18 mouse cellular contexts compared by ENCODE assay signal in the genomic region with DNA sequence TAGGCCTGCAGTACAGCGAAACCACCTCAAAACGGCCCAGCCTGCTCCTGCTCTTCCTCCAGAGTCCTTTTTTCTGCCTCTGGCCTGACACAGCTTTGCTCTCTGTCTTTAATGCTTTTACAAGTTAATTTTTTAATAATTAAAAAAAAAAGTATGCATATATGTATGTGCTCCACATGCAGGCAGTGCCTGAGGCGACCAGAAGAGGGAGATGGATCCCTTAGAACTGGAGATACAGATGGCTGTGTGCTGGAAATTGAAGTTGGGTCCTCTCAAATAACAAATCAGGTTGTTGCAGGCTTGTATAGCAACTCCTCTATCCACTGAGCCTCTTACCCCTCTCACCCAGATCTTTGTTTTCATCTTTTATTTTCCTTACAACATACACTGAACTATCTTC. TPM values are rescaled to one million over a fixed set of nuclear protein-coding genes. Genes with fewer than 3 reads are reported as not detected.
DNase-seq lines count a peak whose midpoint lies in the region; ATAC-seq and TF ChIP-seq lines count a peak whose summit lies in the region.
"Had no signal": no experiment of that assay in that cellular context is flagged by ENCODE, and none has a peak within 500 bp of the region (broad histone marks: within the 10 kb centered on the region; RNA-seq: fewer than 3 reads in every experiment).

No protein-coding gene starts in this region.

- no peaks in the 10 kb centered on the region for H3K9me3 ChIP-seq in liver, embryonic 12.5 days (replicated peaks)
- no peaks in the 10 kb centered on the region for H3K9me3 ChIP-seq in MEL (replicated peaks; ENCODE audit: insufficient read depth, low read length)
- H3K9me3 ChIP-seq: intestine, embryonic 15.5 days; limb, embryonic 10.5 days; midbrain, embryonic 12.5 days had no signal

- TF ChIP-seq POLR2A in cerebellum, adult 2 months (IDR thresholded peaks at IDR 0.05; ENCODE audit: borderline replicate concordance, insufficient read depth, low read length), result no peak
- no peak for TF ChIP-seq POLR2A in liver, adult 2 months (IDR thresholded peaks at IDR 0.05; ENCODE audit: extremely low read depth, insufficient read depth, low read length)
- no peak; a peak in 1 of 4 replicates for TF ChIP-seq POLR2A in MEL (IDR thresholded peaks at IDR 0.05; ENCODE audit: control insufficient read depth in 1 of 2, insufficient read depth in 1 of 2, low read depth in 1 of 2, low read length in 2 of 2, poor library complexity in 1 of 2)

- no peak overlapping the region for H3K27ac ChIP-seq in cerebellum, adult 2 months (ENCODE audit: insufficient read depth, low read length)
- no peak overlapping the region for H3K27ac ChIP-seq in liver, adult 2 months (replicated peaks; ENCODE audit: insufficient read depth, low read depth, low read length)
- no peak overlapping the region for H3K27ac ChIP-seq in liver, embryonic 12.5 days
- no peak overlapping the region for H3K27ac ChIP-seq in MEL (ENCODE audit: control insufficient read depth, low read depth, low read length)
- H3K27ac ChIP-seq: intestine, embryonic 15.5 days; limb, embryonic 10.5 days; midbrain, embryonic 12.5 days had no signal

- H3K4me1 ChIP-seq in cerebellum, adult 2 months (ENCODE audit: control insufficient read depth, insufficient read depth, low read length), result peaks cover 9% of the 10 kb centered on the region
- H3K4me1 ChIP-seq in liver, adult 2 months (ENCODE audit: control insufficient read depth, insufficient read depth, low read length), result peaks cover 17% of the 10 kb centered on the region
- H3K4me1 ChIP-seq in liver, embryonic 12.5 days, result peaks cover 65% of the 10 kb centered on the region
- peaks cover 7 to 36% of the 10 kb centered on the region in 2 experiments; a peak in 3 of 4 replicates for H3K4me1 ChIP-seq in MEL (ENCODE audit: control insufficient read depth in 1 of 2, insufficient read depth in 2 of 2, low read length in 2 of 2)

- no peak overlapping the region for H3K9ac ChIP-seq in liver, adult 2 months (ENCODE audit: low read depth, low read length)
- no peak overlapping the region for H3K9ac ChIP-seq in liver, embryonic 12.5 days
- H3K9ac ChIP-seq in MEL (ENCODE audit: control insufficient read depth, low read depth, low read length, poor library complexity, severe bottlenecking), result no peak overlapping the region
- H3K9ac ChIP-seq: intestine, embryonic 15.5 days; midbrain, embryonic 12.5 days had no signal

- TF ChIP-seq EP300 in MEL (IDR thresholded peaks at IDR 0.05; ENCODE audit: low read depth in 1 of 2, low read length in 2 of 2), result no peak

- H3K36me3 ChIP-seq in liver, adult 2 months (ENCODE audit: control insufficient read depth, insufficient read depth, low read length), result no peaks in the 10 kb centered on the region
- H3K36me3 ChIP-seq in liver, embryonic 12.5 days, result peaks cover 28% of the 10 kb centered on the region
- peaks cover 6 to 37% of the 10 kb centered on the region in 2 experiments for H3K36me3 ChIP-seq in MEL (ENCODE audit: control insufficient read depth in 1 of 2, insufficient read depth in 2 of 2, low read length in 2 of 2)

- peaks cover 18% of the 10 kb centered on the region; the same call in 1 of the 2 replicates for H3K79me2 ChIP-seq in liver, adult 2 months (ENCODE audit: control insufficient read depth, insufficient read depth, low read length)
- H3K79me2 ChIP-seq in MEL (ENCODE audit: control insufficient read depth, insufficient read depth, low read length, poor library complexity), result peaks cover 38% of the 10 kb centered on the region

- no peaks in the 10 kb centered on the region for H3K27me3 ChIP-seq in cerebellum, adult 2 months (ENCODE audit: control insufficient read depth, insufficient read depth, low read length)
- no peaks in the 10 kb centered on the region for H3K27me3 ChIP-seq in liver, adult 2 months (ENCODE audit: control insufficient read depth, insufficient read depth, low read length)
- no peaks in the 10 kb centered on the region for H3K27me3 ChIP-seq in liver, embryonic 12.5 days (replicated peaks)
- no peaks in the 10 kb centered on the region for H3K27me3 ChIP-seq in MEL (ENCODE audit: control insufficient read depth in 1 of 2, insufficient read depth in 2 of 2, low read length in 2 of 2)
- H3K27me3 ChIP-seq: intestine, embryonic 15.5 days; midbrain, embryonic 12.5 days had no signal

- TF ChIP-seq RAD21 in MEL (IDR thresholded peaks at IDR 0.05; ENCODE audit: low read depth, low read length), result peak; percentile 16

- TF ChIP-seq CTCF in cerebellum, adult 2 months (IDR thresholded peaks at IDR 0.05; ENCODE audit: borderline replicate concordance, insufficient read depth, low read depth, low read length), result no peak
- TF ChIP-seq CTCF in liver, adult 2 months (IDR thresholded peaks at IDR 0.05; ENCODE audit: low read depth, low read length), result peak; percentile 20; the same call in 1 of the 2 replicates
- TF ChIP-seq CTCF in MEL (IDR thresholded peaks at IDR 0.05 in 2 of 3, conservative IDR thresholded peaks at IDR 0.05 in 1 of 3; ENCODE audit: control insufficient read depth in 1 of 3, insufficient read depth in 1 of 3, low read depth in 2 of 3, low read length in 3 of 3, poor library complexity in 1 of 3, severe bottlenecking in 1 of 3), result peak; percentile 49 to 56 (median 51)

- WGBS in cerebellum, adult 2 months, result 95% methylated on average over 3 of the region's 3 CpGs
- WGBS in liver, adult 2 months, result 100% methylated on average over 3 of the region's 3 CpGs
- 95% methylated on average over 3 of the region's 3 CpGs for WGBS in liver, embryonic 12.5 days (ENCODE audit: insufficient replicate concordance)

- no peak for ATAC-seq in liver, embryonic 12.5 days
- ATAC-seq: intestine, embryonic 15.5 days had no signal

- no peak overlapping the region for H3K4me3 ChIP-seq in cerebellum, adult 2 months (replicated peaks; ENCODE audit: insufficient read depth, low read depth, low read length)
- no peak overlapping the region for H3K4me3 ChIP-seq in liver, adult 2 months (ENCODE audit: insufficient read depth, low read depth, low read length)
- no peak overlapping the region for H3K4me3 ChIP-seq in liver, embryonic 12.5 days
- no peak overlapping the region for H3K4me3 ChIP-seq in MEL (ENCODE audit: control insufficient read depth in 1 of 2, insufficient read depth in 1 of 2, low read depth in 2 of 2, low read length in 2 of 2)
- H3K4me3 ChIP-seq: intestine, embryonic 15.5 days; limb, embryonic 10.5 days; midbrain, embryonic 12.5 days had no signal

- peak; percentile 34 for DNase-seq in cerebellum, adult 9-10 months
- no peak for DNase-seq in cerebellum, adult 2 months
- DNase-seq in liver, adult 2 months (ENCODE audit: extremely low read depth, low read depth, low spot score), result no peak
- peak; percentile 70 for DNase-seq in MEL (ENCODE audit: low read depth, low spot score)
- peak; percentile 60 for DNase-seq in naive thymus-derived CD4-positive, alpha-beta T cell, adult 2 months (ENCODE audit: low read depth)
- no peak for DNase-seq in thymus, postnatal 4 days
- DNase-seq in yolk sac, embryonic 10.5 days (ENCODE audit: low spot score), result no peak
- DNase-seq: cerebellum, adult 11-12 months; heart, adult 11 months; layer of hippocampus, adult 9-11 months had no signal

- no peak overlapping the region for H3K4me2 ChIP-seq in liver, embryonic 12.5 days
- H3K4me2 ChIP-seq: intestine, embryonic 15.5 days; midbrain, embryonic 12.5 days had no signal

TF ChIP-seq in MEL, 35 proteins besides CTCF, POLR2A, EP300 and RAD21 (continues in another document):
- peak; percentile 12; the same call in 1 of the 2 replicates for TF ChIP-seq SMC3 (IDR thresholded peaks at IDR 0.05; ENCODE audit: low read depth, low read length)

RNA-seq across cellular contexts. Expression of gene Zfp672, which starts 3.4 kb away (rescaled TPM):
- polyA plus RNA-seq in cerebellum, adult 2 months (2012; rRNA removed), result 45.5 and 45.9 TPM in 2 replicates
- total RNA-seq in liver, adult 2 months (2014; rRNA removed), result 20.7 and 23.8 TPM in 2 replicates
- 14.9 and 18.6 TPM in 2 replicates for polyA plus RNA-seq in liver, adult 2 months (2012; rRNA removed)
- 50.1 and 50.4 TPM in 2 replicates for polyA plus RNA-seq in liver, embryonic 12.5 days (2016; fragmentation: Nextera tagmentation; extraction: Ambion mirVana)
- 27.2 and 39.5 TPM in 2 replicates for total RNA-seq in MEL (2012; rRNA removed)
- polyA plus RNA-seq in MEL (2012; ENCODE audit: insufficient read depth in 1 of 2, insufficient read length in 2 of 2, low read depth in 1 of 2, low replicate concordance in 2 of 2, missing spikeins in 1 of 2), result 10 to 100 TPM in 1 of 2 experiments, not detected in 1; 22.6 TPM

RNA-seq across cellular contexts. Expression of gene Sh3bp5l, which starts 3.7 kb away (rescaled TPM):
- polyA plus RNA-seq in cerebellum, adult 2 months (2012; rRNA removed), result 63.3 and 64.5 TPM in 2 replicates
- total RNA-seq in liver, adult 2 months (2014; rRNA removed), result 8.9 and 10.3 TPM in 2 replicates
- 15.8 and 19.6 TPM in 2 replicates for polyA plus RNA-seq in liver, adult 2 months (2012; rRNA removed)
- polyA plus RNA-seq in liver, embryonic 12.5 days (2016; fragmentation: Nextera tagmentation; extraction: Ambion mirVana), result 19.8 and 19.9 TPM in 2 replicates
- total RNA-seq in MEL (2012; rRNA removed), result 27.3 and 31.7 TPM in 2 replicates
- 10 to 100 TPM in 1 of 2 experiments, not detected in 1; 32.8 TPM for polyA plus RNA-seq in MEL (2012; ENCODE audit: insufficient read depth in 1 of 2, insufficient read length in 2 of 2, low read depth in 1 of 2, low replicate concordance in 2 of 2, missing spikeins in 1 of 2)

RNA-seq across cellular contexts. Expression of gene Zfp692, which starts 19.9 kb away (rescaled TPM):
- 74.5 and 81.1 TPM in 2 replicates for polyA plus RNA-seq in cerebellum, adult 2 months (2012; rRNA removed)
- 2.3 and 3.0 TPM in 2 replicates for total RNA-seq in liver, adult 2 months (2014; rRNA removed)
- polyA plus RNA-seq in liver, adult 2 months (2012; rRNA removed), result 5.9 and 8.9 TPM in 2 replicates
- 18.2 and 18.5 TPM in 2 replicates for polyA plus RNA-seq in liver, embryonic 12.5 days (2016; fragmentation: Nextera tagmentation; extraction: Ambion mirVana)
- 16.0 and 25.7 TPM in 2 replicates for total RNA-seq in MEL (2012; rRNA removed)
- polyA plus RNA-seq in MEL (2012; ENCODE audit: insufficient read depth in 1 of 2, insufficient read length in 2 of 2, low read depth in 1 of 2, low replicate concordance in 2 of 2, missing spikeins in 1 of 2), result 10 to 100 TPM in 1 of 2 experiments, not detected in 1; 38.0 TPM

RNA-seq across cellular contexts. Expression of gene Lypd8, which starts 52.1 kb away (rescaled TPM):
- polyA plus RNA-seq in cerebellum, adult 2 months (2012; rRNA removed), result 0.08 and 0.10 TPM in 2 replicates
- not detected in 2 replicates for total RNA-seq in liver, adult 2 months (2014; rRNA removed)
- polyA plus RNA-seq in liver, adult 2 months (2012; rRNA removed), result 2.6 and 4.0 TPM in 2 replicates
- polyA plus RNA-seq in liver, embryonic 12.5 days (2016; fragmentation: Nextera tagmentation; extraction: Ambion mirVana), result 0.19 TPM in 1 of 2 replicates, not detected in the other
- 0.19 TPM in 1 of 2 replicates, not detected in the other for total RNA-seq in MEL (2012; rRNA removed)
- under 1 TPM in 1 of 2 experiments, not detected in 1; 0.31 TPM for polyA plus RNA-seq in MEL (2012; ENCODE audit: insufficient read depth in 1 of 2, insufficient read length in 2 of 2, low read depth in 1 of 2, low replicate concordance in 2 of 2, missing spikeins in 1 of 2)
- polyA plus RNA-seq: C2C12; limb, embryonic 10.5 days; lung, embryonic 16.5 days; midbrain, embryonic 12.5 days; neural tube, embryonic 11.5 days had no signal

RNA-seq across cellular contexts. Expression of gene 4930438A08Rik, which starts 52.2 kb away (rescaled TPM):
- 0.06 TPM in 1 of 2 replicates, not detected in the other for polyA plus RNA-seq in cerebellum, adult 2 months (2012; rRNA removed)
- total RNA-seq in liver, adult 2 months (2014; rRNA removed), result 0.07 TPM in 1 of 2 replicates, not detected in the other
- polyA plus RNA-seq in liver, adult 2 months (2012; rRNA removed), result not detected in 2 replicates
- 0.14 and 0.43 TPM in 2 replicates for polyA plus RNA-seq in liver, embryonic 12.5 days (2016; fragmentation: Nextera tagmentation; extraction: Ambion mirVana)
- total RNA-seq in MEL (2012; rRNA removed), result not detected in 2 replicates
- polyA plus RNA-seq in MEL (2012; ENCODE audit: insufficient read depth in 1 of 2, insufficient read length in 2 of 2, low read depth in 1 of 2, low replicate concordance in 2 of 2, missing spikeins in 1 of 2), result not detected
- total RNA-seq: heart, postnatal 25 days had no signal
- polyA plus RNA-seq: intestine, embryonic 15.5 days; limb, embryonic 10.5 days; lung, embryonic 16.5 days; neural tube, embryonic 11.5 days had no signal

Comparison
In these comparisons a context has a peak if more than half of its experiments do, and no peak if none do; other contexts are left out.
1. DNase-seq: peak in cerebellum, adult 9-10 months (single experiment), MEL (single experiment) and naive thymus-derived CD4-positive, alpha-beta T cell, adult 2 months (single experiment); none in cerebellum, adult 2 months (0 of 2), liver, adult 2 months (single experiment), thymus, postnatal 4 days (single experiment) and yolk sac, embryonic 10.5 days (single experiment).